Mouse (Mus musculus) 3T3-L1 (cell line): ENCODE measurements around the gene Pacs1.
"Not testable (repeated sequence)": the region's sequence is repeated elsewhere in the genome, so short reads cannot be mapped to it uniquely, and the experiment has no call there.

Experiments used
- DNase-seq: peaks from one replicate; pipeline ENCODE4 v3.0.0-alpha.2; 2015; ENCODE audit warnings: low read depth, low spot score

Gene Pacs1

GRCm38 (mm10) chr19:5097521-5098362 lies 175.2 kb downstream of the Pacs1 start:
- DNase-seq: no peak

GRCm38 (mm10) chr19:5095887-5096474 lies 176.9 kb downstream of the Pacs1 start:
- no peak for DNase-seq

GRCm38 (mm10) chr19:5094746-5095417 lies 178.0 kb downstream of the Pacs1 start:
- no peak for DNase-seq

GRCm38 (mm10) chr19:5094243-5094632 lies 178.7 kb downstream of the Pacs1 start:
- DNase-seq: peak; percentile 81

- DNase-seq: no peak
Measured at GRCm38 (mm10) chr19:5093481-5094242, 179.3 kb downstream of the Pacs1 start.

- no peak for DNase-seq
Measured at GRCm38 (mm10) chr19:5092083-5092482, 180.8 kb downstream of the Pacs1 start.

GRCm38 (mm10) chr19:5089324-5089723 lies 183.6 kb downstream of the Pacs1 start:
- no peak for DNase-seq

- peak; percentile 100 for DNase-seq
Measured at GRCm38 (mm10) chr19:5087884-5088728, 184.8 kb downstream of the Pacs1 start, which contains the start of gene Yif1a. Yif1a (plus strand) TSS chr19:5088538.

GRCm38 (mm10) chr19:5086533-5086932 lies 186.4 kb downstream of the Pacs1 start:
- DNase-seq: not testable (repeated sequence)

- DNase-seq: no peak
Measured at GRCm38 (mm10) chr19:5085145-5085863, 187.6 kb downstream of the Pacs1 start, which contains the start of gene Tmem151a. Tmem151a (minus strand) TSS chr19:5085531.

- DNase-seq: no peak
Measured at GRCm38 (mm10) chr19:5084834-5085144, 188.1 kb downstream of the Pacs1 start.

- no peak for DNase-seq
Measured at GRCm38 (mm10) chr19:5083961-5084833, 188.7 kb downstream of the Pacs1 start.
